Comparison of ENCODE assay signal across 20 mouse cellular contexts in the genomic region with DNA sequence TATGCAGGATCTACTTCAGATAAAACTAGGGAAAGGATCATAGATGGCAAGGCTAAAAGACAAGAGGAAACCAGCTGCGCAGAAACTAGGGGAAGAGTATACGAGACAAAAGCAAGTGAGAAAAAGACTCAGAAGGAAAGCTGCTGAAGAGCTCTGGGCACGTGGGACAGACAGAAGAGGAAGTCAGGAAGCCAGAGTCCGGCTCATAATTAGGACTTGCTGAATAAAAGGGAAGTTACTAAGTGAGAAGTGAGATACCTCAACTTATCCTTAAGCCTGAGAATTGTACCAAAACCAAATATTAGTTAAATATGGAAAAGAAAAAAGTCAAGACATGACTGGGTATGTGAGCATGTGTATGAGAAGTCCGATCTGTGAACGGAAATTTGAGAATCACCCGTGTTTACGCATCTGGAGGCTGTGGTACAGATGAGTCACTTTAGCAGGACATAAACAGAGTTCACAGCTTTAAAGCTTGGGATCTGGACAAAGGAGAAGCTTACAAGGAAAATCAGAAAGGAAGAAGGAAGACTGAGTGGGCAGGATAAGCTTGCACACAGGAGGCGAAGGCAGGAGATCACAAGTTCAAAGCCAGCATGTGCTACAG.
DNase-seq lines count a peak whose midpoint lies in the region; ATAC-seq lines count a peak whose summit lies in the region.
"Had no signal": no experiment of that assay in that cellular context is flagged by ENCODE, and none has a peak within 500 bp of the region (broad histone marks: within the 10 kb centered on the region; RNA-seq: fewer than 3 reads in every experiment).

No protein-coding gene starts in this region.

- ATAC-seq in megakaryocyte, adult 5-6 weeks (ENCODE audit: poor library complexity, severe bottlenecking) = peak; percentile 100
- ATAC-seq in forebrain, embryonic 16.5 days = no peak
- ATAC-seq: forebrain, postnatal 0 days; intestine, embryonic 15.5 days had no signal

- no peak overlapping the region for H3K9ac ChIP-seq in forebrain, embryonic 16.5 days (replicated peaks; ENCODE audit: low read depth, low read length)
- H3K9ac ChIP-seq: embryonic facial prominence, embryonic 15.5 days; forebrain, postnatal 0 days; hindbrain, embryonic 12.5 days; intestine, embryonic 15.5 days; liver, embryonic 14.5 days had no signal

- H3K4me2 ChIP-seq in forebrain, embryonic 16.5 days (ENCODE audit: low read length) = no peak overlapping the region
- H3K4me2 ChIP-seq: embryonic facial prominence, embryonic 15.5 days; hindbrain, embryonic 12.5 days; intestine, embryonic 15.5 days; midbrain, embryonic 11.5 days had no signal

- peak; percentile 23 for DNase-seq in layer of hippocampus, adult 9-11 months
- DNase-seq in layer of hippocampus, postnatal 25 days (ENCODE audit: extremely low spot score in 1 of 2, low spot score in 1 of 2) = no peak
- peak; percentile 78 for DNase-seq in 416B (ENCODE audit: low read depth)
- DNase-seq in brain, adult 2 months (ENCODE audit: low read depth, low spot score) = peak; percentile 25
- DNase-seq in gastrocnemius, postnatal 10 days = no peak
- DNase-seq in adrenal gland, postnatal 25 days = no peak
- DNase-seq: B cell, adult 2 months; cerebellum, postnatal 36 days; forebrain, postnatal 0 days; gastrocnemius, postnatal 25 days; kidney, postnatal 10 days; right cerebral cortex, postnatal 14 days; thymus, postnatal 36 days had no signal

- WGBS in forebrain, embryonic 16.5 days = 86% methylated on average over 9 of the region's 9 CpGs

- 0 out of 2 replicates have a peak, but pooled peaks cover 3% of the 10 kb centered on the region for H3K36me3 ChIP-seq in forebrain, embryonic 16.5 days (ENCODE audit: control insufficient read depth, insufficient read depth)
- H3K36me3 ChIP-seq: intestine, embryonic 15.5 days had no signal

- H3K4me3 ChIP-seq in forebrain, embryonic 16.5 days (replicated peaks; ENCODE audit: low read length) = no peak overlapping the region
- H3K4me3 ChIP-seq: embryonic facial prominence, embryonic 15.5 days; hindbrain, embryonic 12.5 days; intestine, embryonic 15.5 days had no signal

- H3K27me3 ChIP-seq in forebrain, embryonic 16.5 days (replicated peaks; ENCODE audit: control insufficient read depth, insufficient read depth, low read length) = no peaks in the 10 kb centered on the region
- H3K27me3 ChIP-seq: embryonic facial prominence, embryonic 15.5 days; hindbrain, embryonic 12.5 days; intestine, embryonic 15.5 days had no signal

- H3K27ac ChIP-seq in forebrain, embryonic 16.5 days (ENCODE audit: low read length) = no peak overlapping the region
- H3K27ac ChIP-seq: embryonic facial prominence, embryonic 15.5 days; hindbrain, embryonic 12.5 days; intestine, embryonic 15.5 days; liver, embryonic 14.5 days had no signal

- H3K9me3 ChIP-seq in forebrain, embryonic 16.5 days (ENCODE audit: control insufficient read depth, low read length) = no peaks in the 10 kb centered on the region
- H3K9me3 ChIP-seq: embryonic facial prominence, embryonic 15.5 days; hindbrain, embryonic 12.5 days; intestine, embryonic 15.5 days had no signal

- H3K4me1 ChIP-seq in forebrain, embryonic 16.5 days (replicated peaks; ENCODE audit: control insufficient read depth, insufficient read depth, low read length) = 0 out of 2 replicates have a peak, but pooled peaks cover 2% of the 10 kb centered on the region
- H3K4me1 ChIP-seq: embryonic facial prominence, embryonic 15.5 days; hindbrain, embryonic 12.5 days; intestine, embryonic 15.5 days had no signal

Comparison
In these comparisons a context has a peak if more than half of its experiments do, and no peak if none do; other contexts are left out.
1. DNase-seq: peak in layer of hippocampus, adult 9-11 months (single experiment), 416B (single experiment) and brain, adult 2 months (single experiment); none in layer of hippocampus, postnatal 25 days (0 of 2), gastrocnemius, postnatal 10 days (single experiment) and adrenal gland, postnatal 25 days (single experiment).